Mouse (Mus musculus): ENCODE data around the gene Faah. TPM values are rescaled to one million over a fixed set of nuclear protein-coding genes. Genes with fewer than 3 reads are reported as not detected.

Faah gene
- polyA plus RNA-seq, 1 experiment from 2014 or later, result 7.0 TPM

DNA sequence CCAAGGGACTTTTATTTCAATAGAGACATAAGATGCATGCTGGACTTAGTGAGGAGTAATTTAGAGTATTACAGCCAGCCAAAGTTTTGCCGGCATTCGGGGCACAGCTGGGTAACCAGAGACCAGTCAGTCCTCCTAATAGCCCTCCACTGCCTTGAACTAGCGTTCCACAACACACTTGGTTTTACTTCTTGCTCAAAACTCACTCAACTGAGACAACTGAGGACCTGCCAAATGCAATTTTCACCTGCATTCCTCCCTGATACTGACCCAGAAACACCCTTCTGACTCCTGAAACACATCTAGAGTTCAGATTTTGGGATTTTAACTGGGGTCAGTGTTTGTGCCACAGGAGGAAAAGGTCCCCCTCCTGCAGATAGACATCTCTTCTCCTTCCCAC lies 1.3 kb downstream of the Faah start:
- Histone ChIP-seq H3K9me3 (replicated peaks; ENCODE audit: control insufficient read depth, low read length) (no peaks in the 10 kb centered on the region), H3K36me3 (ENCODE audit: control insufficient read depth, insufficient read depth, low read length) (no peaks in the 10 kb centered on the region), H3K9ac (ENCODE audit: low read length) (no peak overlapping the region), H3K27me3 (replicated peaks; ENCODE audit: control insufficient read depth, insufficient read depth, low read length) (peaks cover 51% of the 10 kb centered on the region), H3K4me3 (ENCODE audit: low read depth, low read length) (peak overlapping the region; percentile 71), H3K4me2 (ENCODE audit: low read length) (peak overlapping the region; percentile 99), H3K4me1 (ENCODE audit: control insufficient read depth, insufficient read depth, low read length) (no peaks in the 10 kb centered on the region), H3K27ac (ENCODE audit: low read depth, low read length) (no peak overlapping the region)
- no peak for DNase-seq (ENCODE audit: low spot score)
- no peak for ATAC-seq
- WGBS, result 58% methylated on average over 3 of the region's 3 CpGs

DNA sequence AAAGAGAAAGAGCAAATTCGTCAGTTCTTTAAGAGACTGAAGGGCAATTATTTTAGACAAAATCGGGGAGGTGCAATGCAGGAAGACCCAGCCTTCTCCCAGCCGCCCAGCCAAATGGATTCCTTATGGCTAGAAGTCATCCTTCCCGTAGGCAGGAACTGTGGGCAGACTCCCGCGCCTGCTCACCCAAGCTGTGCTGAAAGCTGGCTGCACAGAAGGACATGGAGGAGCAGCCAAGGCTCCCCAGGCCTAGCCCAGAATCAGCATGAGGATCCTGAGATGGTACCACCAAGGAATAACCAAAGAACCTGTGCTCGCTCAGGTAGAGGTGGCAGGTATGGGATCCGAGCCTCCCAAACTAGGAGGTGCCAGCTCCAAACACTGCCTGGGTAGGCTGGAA lies 1.7 kb downstream of the Faah start:
- ATAC-seq, result no peak
- 66% methylated on average over 8 of the region's 8 CpGs for WGBS
- Histone ChIP-seq H3K4me2 (ENCODE audit: low read length) (no peak overlapping the region), H3K27ac (ENCODE audit: low read depth, low read length) (no peak overlapping the region), H3K9me3 (replicated peaks; ENCODE audit: control insufficient read depth, low read length) (no peaks in the 10 kb centered on the region), H3K4me1 (ENCODE audit: control insufficient read depth, insufficient read depth, low read length) (no peaks in the 10 kb centered on the region), H3K9ac (ENCODE audit: low read length) (no peak overlapping the region), H3K4me3 (ENCODE audit: low read depth, low read length) (no peak overlapping the region), H3K27me3 (replicated peaks; ENCODE audit: control insufficient read depth, insufficient read depth, low read length) (peaks cover 51% of the 10 kb centered on the region), H3K36me3 (ENCODE audit: control insufficient read depth, insufficient read depth, low read length) (no peaks in the 10 kb centered on the region)
- DNase-seq (ENCODE audit: low spot score), result no peak

DNA sequence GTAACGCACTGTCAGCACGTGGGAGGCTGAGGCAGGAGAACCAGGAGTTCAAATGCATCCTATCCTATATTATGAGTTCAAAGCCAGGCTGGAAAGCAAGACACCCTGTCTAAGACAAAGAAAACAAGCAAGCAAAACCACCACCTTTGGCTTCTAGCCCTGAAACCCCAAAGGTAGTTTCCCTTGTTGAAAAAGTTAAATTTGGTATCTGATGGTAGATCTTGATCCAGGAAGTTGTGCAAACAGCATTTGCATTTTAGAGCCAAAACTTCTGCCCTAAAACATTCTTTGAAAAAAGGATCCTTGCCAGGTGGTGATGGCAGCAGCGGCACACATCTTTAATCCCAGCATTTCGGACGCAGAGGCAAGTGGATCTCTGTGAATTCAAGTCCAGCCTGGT lies 2.2 kb downstream of the Faah start:
- H3K9me3 ChIP-seq (replicated peaks; ENCODE audit: control insufficient read depth, low read length), result no peaks in the 10 kb centered on the region
- no peak for ATAC-seq
- no peak for DNase-seq (ENCODE audit: low spot score)
- H3K4me3 ChIP-seq (ENCODE audit: low read depth, low read length), result no peak overlapping the region
- H3K27me3 ChIP-seq (replicated peaks; ENCODE audit: control insufficient read depth, insufficient read depth, low read length), result peaks cover 51% of the 10 kb centered on the region
- H3K27ac ChIP-seq (ENCODE audit: low read depth, low read length), result no peak overlapping the region
- H3K36me3 ChIP-seq (ENCODE audit: control insufficient read depth, insufficient read depth, low read length), result no peaks in the 10 kb centered on the region
- no peak overlapping the region for H3K9ac ChIP-seq (ENCODE audit: low read length)
- 79% methylated on average over 5 of the region's 5 CpGs for WGBS
- no peak overlapping the region for H3K4me2 ChIP-seq (ENCODE audit: low read length)
- no peaks in the 10 kb centered on the region for H3K4me1 ChIP-seq (ENCODE audit: control insufficient read depth, insufficient read depth, low read length)

DNA sequence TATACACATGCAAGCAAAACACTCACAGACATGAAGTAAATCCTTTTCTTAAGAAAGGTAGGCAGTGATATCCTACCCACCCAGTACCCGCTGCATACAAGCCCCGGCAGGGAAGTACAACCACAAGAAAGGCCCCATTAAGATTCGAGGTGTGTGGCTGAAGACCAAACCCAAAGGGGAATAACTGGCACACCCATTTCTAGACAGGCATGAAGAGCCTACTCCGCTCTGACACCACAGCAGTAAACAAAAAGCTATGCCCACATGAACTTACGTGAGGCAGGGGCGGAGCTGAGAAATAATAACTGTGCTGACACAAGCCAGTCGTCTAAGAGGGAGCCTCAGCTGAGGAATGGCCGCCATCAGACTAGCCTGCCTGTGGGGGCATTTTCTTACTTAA lies 7.5 kb downstream of the Faah start:
- H3K27me3 ChIP-seq (replicated peaks; ENCODE audit: control insufficient read depth, insufficient read depth, low read length), result peaks cover 12% of the 10 kb centered on the region
- H3K4me1 ChIP-seq (ENCODE audit: control insufficient read depth, insufficient read depth, low read length), result no peaks in the 10 kb centered on the region
- no peak overlapping the region for H3K27ac ChIP-seq (ENCODE audit: low read depth, low read length)
- no peaks in the 10 kb centered on the region for H3K9me3 ChIP-seq (replicated peaks; ENCODE audit: control insufficient read depth, low read length)
- H3K36me3 ChIP-seq (ENCODE audit: control insufficient read depth, insufficient read depth, low read length), result no peaks in the 10 kb centered on the region
- DNase-seq (ENCODE audit: low spot score) (no peak), ATAC-seq (no peak)
- H3K4me3 ChIP-seq (ENCODE audit: low read depth, low read length), result no peak overlapping the region
- 78% methylated on average over 8 of the region's 8 CpGs for WGBS
- no peak overlapping the region for H3K4me2 ChIP-seq (ENCODE audit: low read length)
- H3K9ac ChIP-seq (ENCODE audit: low read length), result no peak overlapping the region

DNA sequence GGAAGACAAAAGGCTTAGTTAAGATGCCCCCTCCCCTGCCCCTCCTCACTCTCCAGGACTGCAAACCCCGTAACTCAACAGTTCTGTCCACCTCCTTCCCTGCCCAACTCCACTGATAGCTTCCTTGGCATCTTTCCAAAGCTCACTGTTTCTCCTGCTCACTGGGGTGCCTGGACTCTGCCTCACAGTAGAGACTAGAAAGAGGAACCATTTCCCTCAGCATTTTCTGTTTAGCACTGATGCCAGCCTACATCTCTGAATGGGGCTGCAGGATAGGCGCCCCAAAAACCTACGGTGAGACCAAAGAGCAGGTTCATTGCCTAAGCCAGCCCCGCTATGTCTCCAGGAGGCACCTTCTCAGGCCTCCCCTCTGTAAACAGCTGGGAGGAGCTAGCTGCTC lies 16.5 kb downstream of the Faah start:
- no peaks in the 10 kb centered on the region for H3K36me3 ChIP-seq (ENCODE audit: control insufficient read depth, insufficient read depth, low read length)
- no peaks in the 10 kb centered on the region for H3K27me3 ChIP-seq (replicated peaks; ENCODE audit: control insufficient read depth, insufficient read depth, low read length)
- H3K27ac ChIP-seq (ENCODE audit: low read depth, low read length), result no peak overlapping the region
- no peaks in the 10 kb centered on the region for H3K4me1 ChIP-seq (ENCODE audit: control insufficient read depth, insufficient read depth, low read length)
- H3K9me3 ChIP-seq (replicated peaks; ENCODE audit: control insufficient read depth, low read length), result no peaks in the 10 kb centered on the region
- H3K4me2 ChIP-seq (ENCODE audit: low read length), result no peak overlapping the region
- peak; percentile 29 for DNase-seq (ENCODE audit: low spot score)
- no peak for ATAC-seq
- H3K4me3 ChIP-seq (ENCODE audit: low read depth, low read length), result no peak overlapping the region
- no peak overlapping the region for H3K9ac ChIP-seq (ENCODE audit: low read length)
- WGBS, result 66% methylated on average over 4 of the region's 4 CpGs

DNA sequence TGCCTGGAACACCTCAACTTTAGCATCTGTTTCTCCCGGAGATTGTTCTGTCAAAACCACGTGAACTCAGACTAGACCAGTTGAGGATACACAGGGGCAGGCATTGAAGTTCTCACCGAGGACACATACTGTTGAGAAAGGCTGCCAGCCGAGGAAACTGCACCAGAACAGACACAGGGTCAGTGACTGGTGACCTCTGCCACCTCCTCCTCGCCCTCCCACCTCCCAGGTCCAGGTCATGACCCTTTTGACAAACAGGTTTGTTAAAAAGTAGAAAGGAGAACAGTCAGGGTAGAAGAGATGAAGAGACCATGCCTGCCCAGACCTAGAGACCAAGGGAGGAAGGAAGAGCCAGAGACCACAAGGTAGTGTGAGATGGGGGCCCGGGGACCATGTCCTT lies 17.1 kb downstream of the Faah start:
- no peak for DNase-seq (ENCODE audit: low spot score)
- no peak for ATAC-seq
- Histone ChIP-seq H3K27me3 (replicated peaks; ENCODE audit: control insufficient read depth, insufficient read depth, low read length) (no peaks in the 10 kb centered on the region), H3K4me3 (ENCODE audit: low read depth, low read length) (no peak overlapping the region), H3K9ac (ENCODE audit: low read length) (no peak overlapping the region), H3K4me1 (ENCODE audit: control insufficient read depth, insufficient read depth, low read length) (no peaks in the 10 kb centered on the region), H3K27ac (ENCODE audit: low read depth, low read length) (no peak overlapping the region), H3K36me3 (ENCODE audit: control insufficient read depth, insufficient read depth, low read length) (no peaks in the 10 kb centered on the region), H3K4me2 (ENCODE audit: low read length) (no peak overlapping the region), H3K9me3 (replicated peaks; ENCODE audit: control insufficient read depth, low read length) (no peaks in the 10 kb centered on the region)
- WGBS, result 64% methylated on average over 6 of the region's 6 CpGs

DNA sequence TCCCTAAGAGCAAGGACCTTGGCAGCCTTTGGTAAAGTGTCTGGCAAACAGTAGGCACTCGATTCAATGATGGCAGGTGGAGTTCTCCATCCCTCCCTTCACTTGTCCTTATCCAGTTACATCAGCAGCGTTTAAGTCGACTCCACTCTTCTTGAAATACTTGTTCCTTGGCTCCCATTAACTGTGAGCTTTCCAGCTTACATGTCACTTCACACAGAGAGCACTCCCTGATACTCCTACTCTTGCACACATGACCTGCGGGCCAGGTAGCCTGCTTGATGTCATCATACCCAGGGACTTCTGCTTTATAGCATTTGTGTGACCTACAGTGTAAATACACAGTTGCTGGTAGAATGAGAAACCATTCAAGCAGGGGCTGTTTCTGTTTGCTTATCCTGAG lies 21.0 kb downstream of the Faah start:
- Histone ChIP-seq H3K9me3 (replicated peaks; ENCODE audit: control insufficient read depth, low read length) (no peaks in the 10 kb centered on the region), H3K4me3 (ENCODE audit: low read depth, low read length) (no peak overlapping the region), H3K36me3 (ENCODE audit: control insufficient read depth, insufficient read depth, low read length) (no peaks in the 10 kb centered on the region), H3K9ac (ENCODE audit: low read length) (no peak overlapping the region), H3K27me3 (replicated peaks; ENCODE audit: control insufficient read depth, insufficient read depth, low read length) (no peaks in the 10 kb centered on the region), H3K4me1 (ENCODE audit: control insufficient read depth, insufficient read depth, low read length) (no peaks in the 10 kb centered on the region), H3K27ac (ENCODE audit: low read depth, low read length) (no peak overlapping the region), H3K4me2 (ENCODE audit: low read length) (no peak overlapping the region)
- no peak for ATAC-seq
- 78% methylated on average over 4 of the region's 4 CpGs for WGBS
- DNase-seq (ENCODE audit: low spot score), result no peak

DNA sequence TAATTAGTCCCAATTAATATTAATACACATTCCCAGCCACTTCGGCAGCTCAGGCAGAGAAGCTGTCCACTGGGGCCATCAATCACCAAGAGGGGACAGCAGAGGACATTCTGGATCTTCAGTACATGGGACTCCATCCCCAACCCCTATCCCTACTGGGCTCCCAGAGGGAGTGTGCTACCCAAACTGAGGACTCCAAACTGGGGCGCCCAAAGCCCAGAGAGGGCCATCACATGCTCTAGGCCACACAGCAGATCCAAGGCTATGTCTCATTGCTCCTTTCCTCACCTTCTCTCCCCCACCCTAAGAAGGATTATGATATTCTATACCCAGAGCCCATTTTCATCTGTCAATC lies 22.4 kb downstream of the Faah start:
- WGBS, result 74% methylated on average over 2 of the region's 2 CpGs
- Histone ChIP-seq H3K9me3 (replicated peaks; ENCODE audit: control insufficient read depth, low read length) (no peaks in the 10 kb centered on the region), H3K9ac (ENCODE audit: low read length) (no peak overlapping the region), H3K4me1 (ENCODE audit: control insufficient read depth, insufficient read depth, low read length) (no peaks in the 10 kb centered on the region), H3K27ac (ENCODE audit: low read depth, low read length) (no peak overlapping the region), H3K36me3 (ENCODE audit: control insufficient read depth, insufficient read depth, low read length) (no peaks in the 10 kb centered on the region), H3K27me3 (replicated peaks; ENCODE audit: control insufficient read depth, insufficient read depth, low read length) (no peaks in the 10 kb centered on the region), H3K4me2 (ENCODE audit: low read length) (no peak overlapping the region), H3K4me3 (ENCODE audit: low read depth, low read length) (no peak overlapping the region)
- no peak for ATAC-seq
- no peak for DNase-seq (ENCODE audit: low spot score)

DNA sequence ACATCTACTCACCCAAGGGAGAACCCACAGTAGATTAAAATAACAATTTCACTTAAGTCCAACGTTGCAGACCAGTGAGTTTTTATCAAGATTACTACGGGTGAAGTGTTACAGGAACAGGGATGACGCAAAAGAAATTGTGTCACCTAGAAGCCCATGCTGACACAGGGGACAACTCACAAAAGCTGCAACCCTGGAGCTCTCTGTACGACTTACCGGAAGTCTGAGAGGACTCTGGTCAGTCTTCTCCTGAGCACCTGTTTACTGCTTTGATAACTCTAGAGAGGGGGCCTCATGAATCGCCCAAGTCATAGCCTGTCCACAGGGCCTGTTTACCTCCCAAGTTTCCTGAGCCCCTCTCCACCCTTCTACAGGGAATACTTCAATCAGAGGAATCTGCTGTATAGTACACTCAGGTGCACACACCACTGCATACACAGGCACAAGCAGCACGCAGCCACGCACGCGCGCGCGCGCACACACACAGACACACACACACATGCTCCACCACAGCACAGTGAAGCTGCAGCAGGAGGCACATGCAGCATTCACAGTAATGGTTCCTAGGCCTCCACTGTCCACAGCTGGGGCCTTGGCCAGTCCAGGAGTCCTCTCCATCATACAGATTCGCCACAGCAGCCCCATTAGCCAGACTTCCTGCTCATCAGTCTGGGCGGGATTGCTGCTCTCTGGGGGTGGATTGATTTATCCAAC lies 22.9 kb downstream of the Faah start:
- DNase-seq (ENCODE audit: low spot score) (no peak), ATAC-seq (no peak)
- H3K36me3 ChIP-seq (ENCODE audit: control insufficient read depth, insufficient read depth, low read length), result no peaks in the 10 kb centered on the region
- H3K4me3 ChIP-seq (ENCODE audit: low read depth, low read length), result no peak overlapping the region
- no peak overlapping the region for H3K4me2 ChIP-seq (ENCODE audit: low read length)
- H3K27ac ChIP-seq (ENCODE audit: low read depth, low read length), result no peak overlapping the region
- 86% methylated on average over 16 of the region's 16 CpGs for WGBS
- no peaks in the 10 kb centered on the region for H3K27me3 ChIP-seq (replicated peaks; ENCODE audit: control insufficient read depth, insufficient read depth, low read length)
- no peaks in the 10 kb centered on the region for H3K9me3 ChIP-seq (replicated peaks; ENCODE audit: control insufficient read depth, low read length)
- H3K9ac ChIP-seq (ENCODE audit: low read length), result no peak overlapping the region
- no peaks in the 10 kb centered on the region for H3K4me1 ChIP-seq (ENCODE audit: control insufficient read depth, insufficient read depth, low read length)
